Mouse (Mus musculus) limb, embryonic 14.5 days (tissue): ENCODE data around the gene Cct8. TPM values are rescaled to one million over a fixed set of nuclear protein-coding genes. Genes with fewer than 3 reads are reported as not detected.

Experiments
- ATAC-seq: fragments of 200-750 bp; cut with Nextera tagmentation; 2 replicates; pipeline ENCODE4 v1.8.0; 2017; ENCODE audit warnings: low read depth, moderate number of reproducible peaks, moderate TSS enrichment; ENCODE audit not compliant: low FRiP score
- DNase-seq: peaks from one replicate; pipeline ENCODE4 v3.0.0-alpha.2; 2015; ENCODE audit warnings: low spot score
- H3K27ac ChIP-seq: fragments of 300-500 bp; sonication (generic); replicated peaks from 2 replicates; pipeline ENCODE4 v1.5.1; 2014; ENCODE audit warnings: low read depth, mild to moderate bottlenecking, low read length, moderate library complexity, mixed read lengths
- H3K27me3 ChIP-seq: fragments of 300-500 bp; sonication (generic); 2 replicates; pipeline ENCODE4 v1.6.1; 2014; ENCODE audit warnings: low read length, mixed read lengths; ENCODE audit not compliant: control insufficient read depth, insufficient read depth
- H3K36me3 ChIP-seq: fragments of 300-500 bp; sonication (generic); 2 replicates; pipeline ENCODE4 v1.6.1; 2014; ENCODE audit warnings: mild to moderate bottlenecking, low read length, moderate library complexity, mixed read lengths; ENCODE audit not compliant: control insufficient read depth, insufficient read depth
- H3K4me1 ChIP-seq: fragments of 300-500 bp; sonication (generic); 2 replicates; pipeline ENCODE4 v1.6.1; 2014; ENCODE audit warnings: antibody characterized with exemption, low read length, mixed read lengths; ENCODE audit not compliant: control insufficient read depth, insufficient read depth
- H3K4me2 ChIP-seq: fragments of 300-500 bp; sonication (generic); replicated peaks from 2 replicates; pipeline ENCODE4 v1.6.1; 2014; ENCODE audit warnings: low read depth, mild to moderate bottlenecking, low read length, moderate library complexity; ENCODE audit not compliant: severe bottlenecking
- H3K4me3 ChIP-seq: fragments of 300-500 bp; sonication (generic); replicated peaks from 2 replicates; pipeline ENCODE4 v1.5.1; 2014; ENCODE audit warnings: low read length
- H3K9ac ChIP-seq: fragments of 300-500 bp; sonication (generic); 2 replicates; pipeline ENCODE4 v1.6.1; 2014; ENCODE audit warnings: mild to moderate bottlenecking, low read depth, low read length, moderate library complexity; ENCODE audit not compliant: severe bottlenecking
- H3K9me3 ChIP-seq: fragments of 300-500 bp; sonication (generic); 2 replicates; pipeline ENCODE4 v1.6.1; 2016; ENCODE audit warnings: low read length; ENCODE audit not compliant: control insufficient read depth
- POLR2A ChIP-seq: fragments of 200-500 bp; IDR thresholded peaks from 2 replicates; pipeline ENCODE4 v1.8.0; 2012; ENCODE audit warnings: inconsistent platforms, mild to moderate bottlenecking, moderate library complexity, borderline replicate concordance; ENCODE audit not compliant: insufficient read depth, insufficient read length; ENCODE audit errors: extremely low read depth
- WGBS: fragments of 180-500 bp; shearing (Covaris S2); extraction: QIAGEN DNeasy Blood & Tissue Kit; methylation state at CpG from one replicate; pipeline ENCODE4 v1.1.7; 2014; 5-methylcytosine and 5-hydroxymethylcytosine counted together
- polyA plus RNA-seq, 2 experiments: library from polyadenylated mRNA; depleted of rRNA in 1 of 2; stranded (reverse) in 1 of 2; unstranded in 1 of 2; fragments of >200 nt; fragmentation: Nextera tagmentation in 1 of 2; extraction: Ambion mirVana in 1 of 2; gene quantifications; 2 replicates each; pipeline versions ENCODE4 v1.2.1 to v1.2.3; 2012 to 2014

The Cct8 gene
- polyA plus RNA-seq, 2 experiments, result 190 to 392 TPM

DNA sequence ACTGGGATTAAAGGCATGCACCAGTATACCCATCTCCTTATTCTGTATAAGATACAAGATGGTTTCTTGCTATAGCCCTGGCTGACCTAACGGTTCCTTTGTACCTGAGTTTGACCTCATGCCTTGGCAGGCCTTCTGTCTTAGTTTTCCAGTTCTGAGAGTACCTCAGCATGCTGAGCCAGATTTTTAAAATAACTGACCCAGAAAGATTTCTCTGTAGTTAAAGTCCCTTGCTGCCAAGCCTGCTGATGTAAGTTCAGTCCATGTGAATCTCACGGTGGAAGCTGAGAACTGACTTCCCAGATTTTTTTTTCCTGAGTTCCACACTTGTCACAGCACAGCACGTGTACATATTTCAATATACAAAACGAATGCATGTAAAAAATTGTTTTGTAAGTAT lies 25.1 kb downstream of the Cct8 start:
- Histone ChIP-seq H3K4me1 (no peaks in the 10 kb centered on the region), H3K4me2 (no peak overlapping the region), H3K27me3 (no peaks in the 10 kb centered on the region), H3K27ac (no peak overlapping the region), H3K9ac (no peak overlapping the region), H3K9me3 (no peaks in the 10 kb centered on the region), H3K36me3 (peaks cover 85% of the 10 kb centered on the region), H3K4me3 (no peak overlapping the region)
- WGBS, result 89% methylated on average over 4 of the region's 4 CpGs
- no peak for DNase-seq
- TF ChIP-seq POLR2A, result no peak
- no peak for ATAC-seq

DNA sequence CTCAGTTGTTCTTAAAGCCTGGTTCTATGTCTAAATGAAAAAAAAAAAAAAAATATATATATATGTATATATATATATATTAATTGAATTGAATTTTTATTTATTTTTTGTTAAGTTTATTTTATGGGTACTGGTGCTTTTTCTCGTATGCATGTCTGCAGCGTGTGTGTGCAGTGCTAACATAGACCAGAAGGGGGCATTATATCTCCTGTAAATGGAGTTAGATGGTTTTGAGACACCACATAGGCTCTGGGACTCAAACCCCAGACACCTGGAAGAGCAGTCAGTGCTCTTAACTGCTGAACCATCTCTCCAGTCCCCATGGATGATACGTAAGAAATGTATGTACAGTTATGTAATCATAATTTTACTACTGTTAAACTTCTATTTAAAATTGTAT lies 36.9 kb downstream of the Cct8 start:
- DNase-seq (no peak), ATAC-seq (no peak)
- Histone ChIP-seq H3K9ac (no peak overlapping the region), H3K27me3 (no peaks in the 10 kb centered on the region), H3K4me3 (no peak overlapping the region), H3K4me1 (peaks cover 9% of the 10 kb centered on the region), H3K9me3 (no peaks in the 10 kb centered on the region), H3K27ac (no peak overlapping the region), H3K36me3 (peaks cover 39% of the 10 kb centered on the region), H3K4me2 (no peak overlapping the region)
- 98% methylated on average over 3 of the region's 3 CpGs for WGBS
- no peak for TF ChIP-seq POLR2A

DNA sequence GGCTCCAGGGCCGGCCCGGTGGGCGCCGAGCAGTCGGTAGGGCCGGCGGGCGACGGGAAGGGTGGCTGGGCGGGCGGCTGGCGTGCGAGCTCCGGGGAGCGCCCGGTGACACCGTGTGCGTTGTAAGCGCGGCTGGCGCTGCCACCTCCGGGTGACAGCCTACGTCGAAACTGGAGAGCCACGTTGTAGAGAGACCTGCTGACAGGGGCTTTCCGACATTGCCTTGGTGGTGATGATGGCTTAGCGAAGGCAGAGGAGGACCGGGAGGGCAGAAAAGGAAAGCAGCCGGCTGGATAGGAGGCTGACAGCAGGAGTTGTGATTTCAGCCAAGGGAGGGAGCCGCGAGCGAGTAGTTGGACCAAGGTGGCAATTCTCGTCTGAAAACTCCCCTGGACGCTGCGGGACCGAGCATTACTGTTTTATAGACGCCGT lies 40.5 kb downstream of the Cct8 start:
- under 1% methylated on average over 38 of the region's 38 CpGs for WGBS
- peaks cover 9% of the 10 kb centered on the region for H3K4me1 ChIP-seq
- peak overlapping the region; percentile 83 for H3K4me2 ChIP-seq
- H3K9me3 ChIP-seq, result no peaks in the 10 kb centered on the region
- no peak for DNase-seq
- H3K27ac ChIP-seq, result peak overlapping the region; percentile 78
- no peak for TF ChIP-seq POLR2A
- H3K9ac ChIP-seq, result peak overlapping the region; percentile 83
- peak; percentile 49 for ATAC-seq
- H3K27me3 ChIP-seq, result no peaks in the 10 kb centered on the region
- peaks cover 9% of the 10 kb centered on the region for H3K36me3 ChIP-seq
- H3K4me3 ChIP-seq, result peak overlapping the region; percentile 92

DNA sequence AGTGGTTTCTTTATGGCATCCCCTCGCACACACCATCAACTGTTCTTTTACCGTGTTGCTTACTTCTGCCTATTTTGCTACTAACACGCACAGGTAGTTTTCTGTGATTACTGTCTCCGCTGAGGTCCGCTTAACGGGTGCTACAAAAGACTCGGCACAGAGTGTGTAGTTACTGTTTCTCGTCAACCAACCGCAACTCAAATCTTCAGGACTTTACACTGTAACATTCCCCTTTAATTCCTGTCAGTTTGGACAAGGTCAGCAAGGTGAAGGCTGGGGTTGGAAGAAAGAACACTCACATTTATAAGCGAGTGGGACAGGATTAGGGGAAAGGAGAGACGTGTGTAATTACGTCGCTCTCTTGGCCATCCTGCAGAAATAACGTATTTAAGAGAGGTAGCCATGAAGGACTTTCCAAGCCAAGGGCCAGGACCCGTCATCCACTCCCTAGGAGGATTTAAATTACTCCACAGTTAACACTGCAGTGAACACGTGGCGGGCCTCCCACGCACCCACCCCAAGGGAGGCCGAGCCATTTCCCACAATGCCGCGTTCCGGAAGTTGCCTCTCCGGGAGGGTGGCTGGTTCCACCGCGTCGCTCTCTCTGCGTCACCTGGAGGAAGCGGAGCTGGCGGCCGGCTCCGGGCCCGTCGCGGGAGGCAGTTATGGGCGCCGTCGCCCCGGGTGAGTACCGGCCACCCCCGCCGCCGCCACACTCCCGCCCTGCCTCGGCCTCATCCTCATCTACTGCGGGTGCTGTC lies 41.1 kb downstream of the Cct8 start, which contains the start of gene Usp16:
Usp16 (plus strand) TSS at position 285 of the 761 bp plus-strand sequence.
- Histone ChIP-seq H3K27me3 (no peaks in the 10 kb centered on the region), H3K27ac (peak within 1 kb of the TSS; percentile 78), H3K9ac (peak within 1 kb of the TSS; percentile 83), H3K4me3 (peak within 1 kb of the TSS; percentile 92), H3K4me1 (peaks cover 9% of the 10 kb centered on the region), H3K4me2 (peak within 1 kb of the TSS; percentile 83), H3K9me3 (no peaks in the 10 kb centered on the region), H3K36me3 (peaks cover 5% of the 10 kb centered on the region)
- TF ChIP-seq POLR2A, result peak; percentile 62; the same call in 1 of the 2 replicates
- 9% methylated on average over 42 of the region's 45 CpGs for WGBS
- peak; percentile 98 for ATAC-seq
- DNase-seq, result peak; percentile 93

DNA sequence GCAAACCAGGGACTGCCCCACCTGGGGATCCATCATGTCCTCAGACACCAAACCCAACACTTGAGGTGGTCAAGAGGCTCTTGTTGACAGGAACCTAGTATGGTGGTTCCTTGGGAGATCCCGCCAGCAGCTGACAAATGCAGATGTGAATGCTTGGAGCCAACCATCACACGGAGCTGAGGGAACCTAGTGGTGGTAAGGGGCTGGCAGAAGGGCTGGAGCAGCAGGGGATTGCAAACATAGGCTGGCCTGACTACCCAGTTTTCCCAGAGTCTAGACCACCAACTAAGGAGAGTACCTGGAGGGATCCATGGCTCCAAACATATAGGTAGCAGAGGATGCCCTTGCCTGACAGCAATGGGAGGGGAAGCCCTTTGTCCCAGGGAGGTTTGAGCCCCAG lies 42.4 kb downstream of the Cct8 start:
- WGBS, result 78% methylated on average over 2 of the region's 2 CpGs
- H3K36me3 ChIP-seq, result no peaks in the 10 kb centered on the region
- ATAC-seq (no peak), DNase-seq (no peak)
- no peak overlapping the region for H3K4me2 ChIP-seq
- H3K9me3 ChIP-seq, result no peaks in the 10 kb centered on the region
- H3K27ac ChIP-seq, result no peak overlapping the region
- no peak overlapping the region for H3K4me3 ChIP-seq
- no peak for TF ChIP-seq POLR2A
- H3K9ac ChIP-seq, result no peak overlapping the region
- peaks cover 9% of the 10 kb centered on the region for H3K4me1 ChIP-seq
- no peaks in the 10 kb centered on the region for H3K27me3 ChIP-seq
